Mouse (Mus musculus): ENCODE data around the gene Ubr1. TPM values are rescaled to one million over a fixed set of nuclear protein-coding genes. Genes with fewer than 3 reads are reported as not detected.

Gene Ubr1
- polyA plus RNA-seq, 1 experiment from 2014 or later, result 21.8 TPM

DNA sequence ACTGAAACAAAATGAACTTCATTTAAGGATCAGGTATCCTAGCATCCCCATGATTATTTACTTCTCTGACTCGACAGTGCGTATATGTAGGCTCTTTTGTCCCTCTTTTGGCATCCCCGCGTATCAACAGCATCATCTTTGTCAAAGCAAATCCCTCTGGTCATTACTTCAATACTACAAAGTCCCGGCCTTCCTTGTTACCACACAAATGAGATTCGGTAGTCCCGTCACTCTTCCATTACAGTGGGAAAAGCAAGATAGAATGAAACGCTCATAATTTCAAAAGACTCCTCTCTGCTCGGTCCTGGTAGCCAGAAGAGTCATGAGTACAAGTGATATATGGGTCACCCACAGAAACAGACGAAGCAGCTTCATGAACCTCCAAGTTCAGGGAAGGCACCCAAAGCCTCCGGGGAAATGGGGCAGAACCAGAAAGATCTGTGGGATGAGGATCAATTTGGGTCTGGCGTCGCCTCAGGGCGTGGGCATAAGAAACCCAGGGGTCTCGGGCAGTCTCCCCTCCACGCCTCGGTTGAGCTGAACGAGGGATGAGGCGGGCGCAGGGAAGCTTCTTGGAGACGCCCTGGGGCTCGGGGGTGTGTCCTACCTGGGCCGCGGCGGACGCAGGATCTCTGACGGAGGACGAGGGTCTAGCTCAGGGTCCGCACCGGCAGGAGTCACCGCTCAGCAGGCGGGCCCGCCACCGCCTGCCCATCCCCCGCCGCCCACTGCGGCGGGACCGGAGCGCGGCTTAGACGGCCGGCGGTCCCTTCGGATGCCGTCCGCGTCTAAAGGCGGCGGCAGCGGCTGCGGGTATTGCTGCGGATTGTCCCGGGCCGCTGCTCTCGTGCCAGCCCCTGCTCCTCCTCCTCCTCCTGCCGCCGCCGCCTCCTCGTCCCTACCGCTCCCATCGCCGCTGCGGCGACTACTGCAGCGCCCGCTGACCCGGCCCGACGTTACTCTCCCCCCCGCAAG is 120.8 kb downstream of the Ubr1 start, which contains the start of gene Cdan1:
TSS of gene Cdan1 (minus strand) at position 680 of the 975 bp plus-strand sequence.
- H3K27me3 ChIP-seq, result no peaks in the 10 kb centered on the region
- no peaks in the 10 kb centered on the region for H3K36me3 ChIP-seq
- H3K4me3 ChIP-seq, result peak within 1 kb of the TSS; percentile 96
- peak; percentile 50 for ATAC-seq (ENCODE audit: insufficient number of reproducible peaks, low FRiP score, low TSS enrichment, low read depth)
- peak within 1 kb of the TSS; percentile 54; the same call in 1 of the 2 replicates for H3K27ac ChIP-seq
- peaks cover 8% of the 10 kb centered on the region; the same call in 1 of the 2 replicates for H3K4me1 ChIP-seq
- peak within 1 kb of the TSS; percentile 85 for H3K9ac ChIP-seq
- H3K9me3 ChIP-seq, result no peaks in the 10 kb centered on the region
- H3K4me2 ChIP-seq, result peak within 1 kb of the TSS; percentile 81
- WGBS, result under 1% methylated on average over 49 of the region's 71 CpGs

DNA sequence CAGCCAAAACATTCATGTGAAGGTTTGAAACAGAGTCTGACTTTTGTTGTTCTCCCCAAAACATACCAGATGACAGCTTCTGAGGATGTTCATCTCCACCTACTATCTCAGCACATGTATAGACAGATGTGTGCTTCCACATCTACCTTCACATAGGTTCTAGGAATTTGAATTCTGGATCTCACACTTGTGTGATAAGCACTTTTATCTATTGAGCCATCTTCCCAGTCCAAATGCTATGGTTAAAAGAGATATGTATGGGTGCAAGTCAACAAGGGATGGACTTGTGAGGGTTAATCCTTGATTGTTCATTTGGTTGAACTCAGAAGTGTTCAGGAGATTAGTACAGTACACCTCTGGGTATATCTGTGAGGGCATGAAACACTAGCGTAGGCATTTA is 125.2 kb downstream of the Ubr1 start:
- Histone ChIP-seq H3K9ac (no peak overlapping the region), H3K4me2 (no peak overlapping the region), H3K4me1 (peaks cover 5% of the 10 kb centered on the region; the same call in 1 of the 2 replicates), H3K36me3 (no peaks in the 10 kb centered on the region), H3K27me3 (no peaks in the 10 kb centered on the region), H3K9me3 (no peaks in the 10 kb centered on the region), H3K4me3 (no peak overlapping the region), H3K27ac (no peak overlapping the region)
- 91% methylated on average over 1 of the region's 1 CpGs for WGBS
- ATAC-seq (ENCODE audit: insufficient number of reproducible peaks, low FRiP score, low TSS enrichment, low read depth), result no peak

DNA sequence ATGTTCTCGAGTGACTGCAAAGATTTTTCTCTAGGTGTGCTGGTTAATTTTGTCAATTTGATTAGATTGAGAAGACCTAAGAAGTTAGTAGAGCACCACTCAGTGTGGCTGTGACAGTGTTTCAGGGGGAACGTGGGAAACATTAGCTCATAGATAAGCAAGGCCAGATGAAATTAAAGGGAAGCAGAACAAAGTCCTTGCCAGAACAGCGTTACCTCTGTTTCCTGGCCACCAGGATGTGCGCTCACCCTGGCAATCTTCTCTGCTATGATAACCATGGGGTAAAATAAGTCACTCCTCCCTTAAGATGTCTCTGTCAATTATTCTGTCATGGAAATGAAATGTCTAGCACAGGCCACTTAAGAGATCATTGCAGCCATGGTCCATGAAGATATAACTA is 126.5 kb downstream of the Ubr1 start:
- no peak overlapping the region for H3K4me3 ChIP-seq
- no peaks in the 10 kb centered on the region for H3K9me3 ChIP-seq
- H3K27me3 ChIP-seq, result no peaks in the 10 kb centered on the region
- H3K36me3 ChIP-seq, result no peaks in the 10 kb centered on the region
- no peak overlapping the region for H3K9ac ChIP-seq
- no peak overlapping the region for H3K4me2 ChIP-seq
- no peak overlapping the region for H3K27ac ChIP-seq
- 84% methylated on average over 4 of the region's 4 CpGs for WGBS
- ATAC-seq (ENCODE audit: insufficient number of reproducible peaks, low FRiP score, low TSS enrichment, low read depth), result no peak
- H3K4me1 ChIP-seq, result peaks cover 2% of the 10 kb centered on the region; the same call in 1 of the 2 replicates

DNA sequence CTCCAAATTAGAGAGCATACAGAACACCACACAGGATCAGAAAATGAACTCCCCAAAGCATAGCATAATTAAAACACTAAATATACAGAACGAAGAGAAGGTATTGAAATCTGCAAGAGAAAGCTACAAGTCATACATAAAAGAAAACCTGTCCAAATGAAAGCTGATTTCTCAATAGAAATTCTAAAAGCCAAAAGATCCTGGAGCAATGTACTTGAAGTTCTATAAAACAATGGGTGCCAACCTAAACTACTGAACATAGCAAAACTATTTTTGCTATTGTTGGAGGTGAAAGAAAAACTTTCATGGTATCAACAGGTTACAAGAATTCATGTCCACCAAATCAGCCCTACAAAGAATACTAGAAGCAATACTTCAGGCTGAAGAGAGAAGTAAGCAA is 129.3 kb downstream of the Ubr1 start:
- Histone ChIP-seq H3K9me3 (no peaks in the 10 kb centered on the region), H3K36me3 (no peaks in the 10 kb centered on the region), H3K4me2 (no peak overlapping the region), H3K4me3 (no peak overlapping the region), H3K9ac (no peak overlapping the region), H3K4me1 (no peaks in the 10 kb centered on the region), H3K27me3 (no peaks in the 10 kb centered on the region), H3K27ac (no peak overlapping the region)
- ATAC-seq (ENCODE audit: insufficient number of reproducible peaks, low FRiP score, low TSS enrichment, low read depth), result no peak
- 88% methylated on average over 1 of the region's 1 CpGs for WGBS

DNA sequence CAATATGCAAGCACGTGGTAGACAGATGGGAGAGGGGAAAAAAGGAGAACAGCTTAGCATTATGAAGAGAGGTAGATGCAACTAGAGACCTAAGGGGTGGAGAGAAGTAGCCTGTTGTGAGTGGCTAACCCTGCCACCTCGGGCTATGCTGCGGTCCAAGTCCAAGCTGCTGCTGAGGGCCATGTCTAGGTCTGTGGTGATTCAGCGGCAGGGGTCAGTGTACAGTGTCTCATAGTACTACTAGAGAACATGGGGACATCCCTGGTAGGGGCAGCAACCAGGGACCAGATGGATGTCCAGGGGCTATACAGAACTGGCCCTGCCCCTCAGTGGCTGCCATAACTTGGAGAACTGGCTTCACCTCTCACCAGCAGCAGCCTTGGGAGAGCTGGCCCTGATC is 135.3 kb downstream of the Ubr1 start:
- no peak overlapping the region for H3K4me2 ChIP-seq

DNA sequence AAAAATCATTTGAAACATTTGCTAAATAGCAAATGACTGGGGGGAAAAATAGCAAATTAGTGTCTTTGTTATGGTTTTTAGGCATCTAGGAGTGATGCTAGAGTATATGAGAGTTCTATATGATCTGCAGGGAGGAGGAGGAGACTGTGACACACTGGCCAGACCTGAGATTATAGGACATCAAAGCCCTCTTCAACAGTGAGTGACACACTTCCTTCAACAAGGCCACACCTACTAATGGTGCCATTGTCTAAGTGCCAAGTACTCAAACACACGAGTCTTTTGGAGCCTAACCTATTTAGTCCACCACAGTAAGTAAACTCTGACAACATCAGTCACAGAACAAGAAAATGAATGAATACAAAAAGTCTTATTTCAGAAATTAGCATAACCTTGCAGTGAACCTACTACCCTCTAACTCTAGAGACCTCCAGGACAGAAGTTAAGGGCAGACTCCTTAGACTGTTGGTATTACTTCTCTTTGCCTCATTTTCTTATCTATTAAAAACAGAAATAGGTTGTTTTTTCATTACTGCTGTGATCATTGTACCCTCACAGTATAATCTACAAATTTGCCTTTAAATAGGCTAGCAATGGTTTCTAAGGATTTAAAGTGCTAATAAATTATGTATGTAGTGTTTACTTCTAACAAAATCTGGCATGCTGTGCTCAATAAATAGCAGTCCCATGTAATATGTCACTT is 143.4 kb downstream of the Ubr1 start:
- Histone ChIP-seq H3K9ac (no peak overlapping the region), H3K4me1 (no peaks in the 10 kb centered on the region), H3K9me3 (no peaks in the 10 kb centered on the region), H3K27me3 (no peaks in the 10 kb centered on the region), H3K27ac (no peak overlapping the region), H3K4me3 (no peak overlapping the region), H3K36me3 (peaks cover 3% of the 10 kb centered on the region; the same call in 1 of the 2 replicates), H3K4me2 (no peak overlapping the region)
- 54% methylated on average over 1 of the region's 1 CpGs for WGBS
- no peak for ATAC-seq (ENCODE audit: insufficient number of reproducible peaks, low FRiP score, low TSS enrichment, low read depth)

More for the DNA sequence above, 135.3 kb downstream of the Ubr1 start:
- H3K9ac ChIP-seq, result no peak overlapping the region
- peaks cover 7% of the 10 kb centered on the region for H3K36me3 ChIP-seq
- peak; percentile 48; the same call in 1 of the 2 replicates for ATAC-seq (ENCODE audit: insufficient number of reproducible peaks, low FRiP score, low TSS enrichment, low read depth)
- H3K9me3 ChIP-seq, result no peaks in the 10 kb centered on the region
- H3K4me3 ChIP-seq, result no peak overlapping the region
- no peak overlapping the region for H3K27ac ChIP-seq
- H3K4me1 ChIP-seq, result no peaks in the 10 kb centered on the region
- WGBS, result 95% methylated on average over 4 of the region's 4 CpGs
- no peaks in the 10 kb centered on the region for H3K27me3 ChIP-seq

Small RNA genes within 50 kb of the gene (microRNA-seq; reads per million reads assigned to microRNA genes)
- gene Gm44325, result not detected

Other genes starting within 250 kb of the Ubr1 start
- 4.8 and 6.2 TPM in 2 replicates for gene Cdan1, start 120.6 kb downstream of the Ubr1 start, polyA plus RNA-seq (2015; fragmentation: Nextera tagmentation; extraction: Ambion mirVana)
- gene Ttbk2, start 120.1 kb downstream of the Ubr1 start, polyA plus RNA-seq (2015; fragmentation: Nextera tagmentation; extraction: Ambion mirVana), result 2.7 and 3.9 TPM in 2 replicates
- 2.4 and 2.6 TPM in 2 replicates for gene Tmem62, start 6.3 kb upstream of the Ubr1 start, polyA plus RNA-seq (2015; fragmentation: Nextera tagmentation; extraction: Ambion mirVana)
- gene Ccndbp1, start 37.7 kb upstream of the Ubr1 start, polyA plus RNA-seq (2015; fragmentation: Nextera tagmentation; extraction: Ambion mirVana), result 37.3 and 39.5 TPM in 2 replicates
- 0.47 and 1.0 TPM in 2 replicates for gene Epb42, start 66.4 kb upstream of the Ubr1 start, polyA plus RNA-seq (2015; fragmentation: Nextera tagmentation; extraction: Ambion mirVana)
- gene Tgm5, start 115.1 kb upstream of the Ubr1 start, polyA plus RNA-seq (2015; fragmentation: Nextera tagmentation; extraction: Ambion mirVana), result 0.10 and 0.31 TPM in 2 replicates
- not detected in 2 replicates for gene Tgm7, start 139.1 kb upstream of the Ubr1 start, polyA plus RNA-seq (2015; fragmentation: Nextera tagmentation; extraction: Ambion mirVana)
- 16.7 and 17.7 TPM in 2 replicates for gene Adal, start 169.7 kb upstream of the Ubr1 start, polyA plus RNA-seq (2015; fragmentation: Nextera tagmentation; extraction: Ambion mirVana)
- gene Lcmt2, start 169.9 kb upstream of the Ubr1 start, polyA plus RNA-seq (2015; fragmentation: Nextera tagmentation; extraction: Ambion mirVana), result 19.7 and 21.4 TPM in 2 replicates
- gene Tubgcp4, start 199.9 kb upstream of the Ubr1 start, polyA plus RNA-seq (2015; fragmentation: Nextera tagmentation; extraction: Ambion mirVana), result 48.7 and 48.9 TPM in 2 replicates
- 9.3 and 10.1 TPM in 2 replicates for gene Zscan29, start 200.4 kb upstream of the Ubr1 start, polyA plus RNA-seq (2015; fragmentation: Nextera tagmentation; extraction: Ambion mirVana)